Mouse (Mus musculus) stomach, postnatal 0 days (tissue): ENCODE data around the gene Rab42. TPM values are rescaled to one million over a fixed set of nuclear protein-coding genes. Genes with fewer than 3 reads are reported as not detected.

ENCODE experiments used
- ATAC-seq: fragments of 200-750 bp; cut with Nextera tagmentation; 2 replicates; pipeline ENCODE4 v1.8.0; 2017; ENCODE audit not compliant: low FRiP score, low TSS enrichment
- DNase-seq: peaks from one replicate; pipeline ENCODE4 v3.0.0-alpha.2; 2016; ENCODE audit warnings: low spot score
- H3K27ac ChIP-seq: fragments of 300-500 bp; sonication (generic); replicated peaks from 2 replicates; pipeline ENCODE4 v1.5.1; 2014; ENCODE audit warnings: mild to moderate bottlenecking, control low read depth
- H3K27me3 ChIP-seq: fragments of 300-500 bp; sonication (generic); 2 replicates; pipeline ENCODE4 v1.6.1; 2014; ENCODE audit warnings: low read length; ENCODE audit not compliant: control insufficient read depth, insufficient read depth
- H3K36me3 ChIP-seq: fragments of 300-500 bp; sonication (generic); 2 replicates; pipeline ENCODE4 v1.6.1; 2014; ENCODE audit warnings: low read length, mixed read lengths; ENCODE audit not compliant: control insufficient read depth, insufficient read depth
- H3K4me1 ChIP-seq: fragments of 300-500 bp; sonication (generic); replicated peaks from 2 replicates; pipeline ENCODE4 v1.6.1; 2014; ENCODE audit warnings: antibody characterized with exemption; ENCODE audit not compliant: control insufficient read depth, insufficient read depth
- H3K4me2 ChIP-seq: fragments of 300-500 bp; sonication (generic); replicated peaks from 2 replicates; pipeline ENCODE4 v1.6.1; 2014; ENCODE audit warnings: low read depth, mild to moderate bottlenecking, control low read depth, moderate library complexity
- H3K4me3 ChIP-seq: fragments of 300-500 bp; sonication (generic); 2 replicates; pipeline ENCODE4 v1.5.1; 2014; ENCODE audit warnings: low read depth, low read length, control low read depth
- H3K9ac ChIP-seq: fragments of 300-500 bp; sonication (generic); 2 replicates; pipeline ENCODE4 v1.6.1; 2014; ENCODE audit warnings: mild to moderate bottlenecking, low read length, control low read depth, mixed read lengths
- H3K9me3 ChIP-seq: fragments of 300-500 bp; sonication (generic); 2 replicates; pipeline ENCODE4 v1.6.1; 2016; ENCODE audit warnings: low read length; ENCODE audit not compliant: control insufficient read depth
- CTCF ChIP-seq: IDR thresholded peaks from 2 replicates; pipeline ENCODE4 v1.5.1; 2016; ENCODE audit warnings: antibody characterized with exemption, low read depth, mild to moderate bottlenecking, moderate library complexity
- EP300 ChIP-seq: optimal IDR thresholded peaks from 2 replicates; pipeline ENCODE3; 2016; ENCODE audit warnings: antibody characterized with exemption
- WGBS: fragments of 180-500 bp; shearing (Covaris S2); extraction: QIAGEN DNeasy Blood & Tissue Kit; methylation state at CpG from one replicate; pipeline ENCODE4 v1.1.7; 2014; 5-methylcytosine and 5-hydroxymethylcytosine counted together
- polyA plus RNA-seq: library from polyadenylated mRNA; unstranded; fragments of >200 nt; fragmentation: Nextera tagmentation; extraction: Ambion mirVana; gene quantifications from 2 replicates; pipeline ENCODE4 v1.2.1, GENCODE M21; 2015

Rab42 gene
- polyA plus RNA-seq, 1 experiment from 2014 or later: 2.3 TPM

- Histone ChIP-seq H3K9me3 (no peaks in the 10 kb centered on the region), H3K27me3 (no peaks in the 10 kb centered on the region), H3K36me3 (no peaks in the 10 kb centered on the region), H3K4me3 (peak overlapping the region; percentile 49), H3K4me1 (peaks cover 3% of the 10 kb centered on the region; the same call in 1 of the 2 replicates), H3K27ac (peak overlapping the region; percentile 40; the same call in 1 of the 2 replicates), H3K9ac (peak overlapping the region; percentile 57), H3K4me2 (peak overlapping the region; percentile 64)
- no peak; the same call in 1 of the 2 replicates for ATAC-seq
- TF ChIP-seq EP300 (no peak), CTCF (no peak)
- no peak for DNase-seq
- WGBS: 63% methylated on average over 16 of the region's 16 CpGs
Observed at GRCm38 (mm10) chr4:132301965-132302938, 933 bp downstream of the Rab42 start.

- no peak for TF ChIP-seq EP300
- no peak for TF ChIP-seq CTCF
Observed at GRCm38 (mm10) chr4:132301486-132301885, 1.7 kb downstream of the Rab42 start.

GRCm38 (mm10) chr4:132299849-132300248, 3.3 kb downstream of the Rab42 start:
- 77% methylated on average over 1 of the region's 1 CpGs for WGBS
- ATAC-seq: no peak
- TF ChIP-seq CTCF (no peak), EP300 (no peak)

More at GRCm38 (mm10) chr4:132301486-132301885, 1.7 kb downstream of the Rab42 start:
- 74% methylated on average over 6 of the region's 6 CpGs for WGBS
- no peak for ATAC-seq
- DNase-seq: no peak
- Histone ChIP-seq H3K27ac (0 out of 2 replicates have a peak overlapping the region, but pooled peaks have one; percentile 13), H3K36me3 (no peaks in the 10 kb centered on the region), H3K4me2 (no peak overlapping the region), H3K4me1 (peaks cover 3% of the 10 kb centered on the region; the same call in 1 of the 2 replicates), H3K4me3 (no peak overlapping the region), H3K27me3 (no peaks in the 10 kb centered on the region), H3K9ac (no peak overlapping the region), H3K9me3 (no peaks in the 10 kb centered on the region)

GRCm38 (mm10) chr4:132295696-132296390, 7.3 kb downstream of the Rab42 start:
- Histone ChIP-seq H3K27ac (no peak overlapping the region), H3K36me3 (peaks cover 7% of the 10 kb centered on the region; the same call in 1 of the 2 replicates), H3K4me1 (no peaks in the 10 kb centered on the region), H3K4me2 (no peak overlapping the region), H3K4me3 (no peak overlapping the region), H3K9me3 (no peaks in the 10 kb centered on the region), H3K27me3 (no peaks in the 10 kb centered on the region), H3K9ac (no peak overlapping the region)
- DNase-seq (no peak), ATAC-seq (no peak)
- 44% methylated on average over 8 of the region's 8 CpGs for WGBS
- TF ChIP-seq CTCF (peak; percentile 30), EP300 (no peak)

More at GRCm38 (mm10) chr4:132299849-132300248, 3.3 kb downstream of the Rab42 start:
- no peak overlapping the region for H3K27ac ChIP-seq
- H3K9ac ChIP-seq: no peak overlapping the region
- no peak overlapping the region for H3K4me3 ChIP-seq
- no peaks in the 10 kb centered on the region for H3K27me3 ChIP-seq
- peaks cover 3% of the 10 kb centered on the region; the same call in 1 of the 2 replicates for H3K4me1 ChIP-seq
- DNase-seq: no peak
- no peaks in the 10 kb centered on the region for H3K36me3 ChIP-seq
- no peaks in the 10 kb centered on the region for H3K9me3 ChIP-seq
- no peak overlapping the region for H3K4me2 ChIP-seq

GRCm38 (mm10) chr4:132293682-132294240, 9.4 kb downstream of the Rab42 start:
- Histone ChIP-seq H3K27ac (no peak overlapping the region), H3K4me1 (no peaks in the 10 kb centered on the region), H3K4me3 (no peak overlapping the region), H3K36me3 (peaks cover 9% of the 10 kb centered on the region; the same call in 1 of the 2 replicates), H3K9ac (no peak overlapping the region), H3K4me2 (no peak overlapping the region), H3K27me3 (no peaks in the 10 kb centered on the region), H3K9me3 (no peaks in the 10 kb centered on the region)
- TF ChIP-seq EP300 (no peak), CTCF (no peak)
- 77% methylated on average over 7 of the region's 7 CpGs for WGBS
- ATAC-seq (no peak), DNase-seq (no peak)
